Mouse (Mus musculus): ENCODE measurements around the gene Stip1.
"Not testable (repeated sequence)": the region's sequence is repeated elsewhere in the genome, so short reads cannot be mapped to it uniquely, and the experiment has no call there.

Gene Stip1

DNA sequence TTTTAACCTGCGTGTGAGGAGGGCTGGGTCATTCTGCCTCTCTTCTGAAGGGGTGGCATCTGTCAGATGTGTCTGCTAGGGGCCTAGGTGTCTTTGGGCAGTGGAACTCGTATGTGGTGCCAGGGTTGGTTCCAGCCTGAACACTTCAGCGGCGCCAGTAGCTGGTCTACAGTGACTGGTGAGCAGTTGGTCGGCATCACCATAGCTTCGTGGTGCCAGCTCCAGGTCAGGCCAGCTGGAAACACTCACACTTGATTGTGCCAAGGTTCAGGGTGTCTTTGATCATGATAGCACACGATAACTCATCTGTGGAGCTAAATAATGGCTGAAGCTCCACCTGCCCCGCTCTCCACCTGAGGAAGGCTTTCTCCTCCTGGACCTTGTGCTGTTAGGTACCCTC lies 23.1 kb upstream of the Stip1 start:
- no peak for DNase-seq

DNA sequence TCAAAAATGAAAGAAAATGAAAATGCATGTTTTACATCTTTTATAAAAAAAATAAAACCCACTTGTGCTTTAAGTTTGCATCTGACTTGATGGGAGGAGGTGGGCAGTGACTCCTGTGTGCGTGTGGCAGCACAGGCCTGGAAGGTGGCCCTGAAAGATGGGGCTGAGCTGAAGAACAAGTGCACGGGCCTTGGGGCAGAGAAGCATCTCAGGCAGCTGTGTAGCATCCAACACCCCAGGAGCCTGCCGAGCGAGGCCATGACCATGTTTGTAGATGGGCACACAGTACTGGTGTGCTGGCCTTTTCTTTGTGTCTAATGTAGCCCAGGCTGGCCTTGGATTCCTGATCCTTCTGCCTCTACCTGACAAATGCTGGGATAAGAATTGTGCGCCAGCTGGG lies 22.3 kb upstream of the Stip1 start:
- DNase-seq, result no peak

GRCm38 (mm10) chr19:7058541-7058940 lies 18.8 kb upstream of the Stip1 start:
- DNase-seq, result no peak

GRCm38 (mm10) chr19:7057722-7058207 lies 18.0 kb upstream of the Stip1 start:
- peak; percentile 91 for DNase-seq

DNA sequence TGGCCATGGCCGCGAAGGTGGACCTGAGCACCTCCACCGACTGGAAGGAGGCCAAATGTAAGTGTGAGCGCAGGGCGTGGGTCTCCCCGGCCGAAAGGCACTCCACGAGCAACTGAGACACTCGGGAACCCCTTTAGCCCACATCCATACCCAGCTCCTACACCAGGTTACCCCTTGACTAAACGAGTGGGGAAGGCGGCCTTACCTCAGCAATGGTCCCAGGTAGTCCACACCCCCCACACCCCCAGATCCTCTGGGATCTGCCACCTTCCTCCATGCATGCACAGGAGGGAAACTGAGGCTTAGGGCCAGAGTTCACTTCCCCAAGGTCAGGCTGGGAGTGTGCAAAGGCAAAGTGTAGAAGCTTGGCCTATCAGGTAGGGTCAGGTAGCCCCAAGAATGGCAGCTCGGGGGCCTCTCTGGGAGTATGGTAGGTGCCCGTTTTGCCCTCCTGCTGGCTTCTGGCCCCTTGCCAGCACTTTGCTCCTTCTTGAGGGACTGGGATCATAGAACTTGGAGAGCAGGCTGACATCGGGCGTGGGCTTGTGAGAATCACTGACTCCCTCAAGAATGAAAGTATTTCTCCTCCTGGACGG lies 17.5 kb upstream of the Stip1 start:
- no peak for DNase-seq

- DNase-seq, result peak; percentile 88
These were observed 16.7 kb upstream of the Stip1 start, which contains the start of gene Macrod1 for GRCm38 (mm10) chr19:7056248-7057087. TSS of gene Macrod1 (plus strand) at chr19:7056810.

DNA sequence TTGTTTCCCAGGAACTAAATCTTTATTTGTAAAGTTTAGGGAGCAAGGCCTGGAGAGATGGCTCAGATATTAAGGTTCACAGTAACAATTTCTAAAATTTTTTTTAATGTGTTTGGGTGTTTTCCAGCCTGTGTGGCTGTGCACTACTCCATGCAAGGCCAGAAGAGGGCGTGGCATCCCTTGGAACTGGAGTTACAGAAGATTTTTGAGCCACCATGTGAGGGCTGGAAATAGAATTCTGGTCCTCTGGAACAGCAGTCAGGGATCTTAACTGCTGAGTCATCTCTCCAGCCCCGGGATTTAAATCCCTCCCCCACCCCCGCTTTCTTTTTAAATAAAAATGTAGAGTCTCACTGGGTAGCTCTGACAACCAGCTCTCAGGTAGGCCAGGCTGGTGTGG lies 15.4 kb upstream of the Stip1 start:
- DNase-seq, result no peak

DNA sequence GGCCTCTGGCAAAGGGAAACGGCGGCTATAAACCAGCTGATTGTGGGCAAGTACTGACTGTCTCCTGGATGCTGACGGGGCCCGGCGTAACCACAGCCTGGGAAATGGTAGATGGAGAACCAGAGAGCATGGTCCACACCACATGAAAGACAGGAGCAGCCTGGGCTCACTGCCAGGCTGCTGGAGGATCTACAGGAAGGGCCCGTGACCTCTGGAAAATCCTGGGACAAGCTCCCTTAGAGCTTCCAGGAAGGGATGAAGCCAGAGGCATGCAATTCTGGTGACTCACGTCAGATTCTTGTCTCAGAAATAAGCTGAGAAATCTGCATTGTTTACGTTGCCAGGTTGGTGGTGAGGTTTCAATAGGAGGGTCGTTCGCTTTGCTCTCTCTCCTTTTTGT lies 15.0 kb upstream of the Stip1 start:
- DNase-seq, result no peak

DNA sequence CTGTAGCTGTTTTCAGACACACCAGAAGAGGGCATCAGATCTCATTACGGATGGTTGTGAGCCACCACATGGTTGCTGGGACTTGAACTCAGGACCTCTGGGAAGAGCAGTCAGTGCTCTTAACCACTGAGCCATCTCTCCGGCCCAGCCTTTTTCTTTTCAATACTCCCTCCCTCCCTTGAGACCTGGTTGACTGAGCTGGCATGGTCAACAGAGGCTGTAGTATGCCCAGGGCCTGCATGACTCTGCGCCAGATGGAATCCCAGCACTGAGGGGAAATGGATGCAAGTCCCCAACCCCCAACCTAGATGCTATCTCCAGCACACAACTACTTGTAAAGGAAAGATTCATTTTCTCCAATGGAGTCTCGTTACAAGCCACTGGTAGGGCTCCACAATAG lies 13.6 kb upstream of the Stip1 start:
- DNase-seq, result not testable (repeated sequence)

DNA sequence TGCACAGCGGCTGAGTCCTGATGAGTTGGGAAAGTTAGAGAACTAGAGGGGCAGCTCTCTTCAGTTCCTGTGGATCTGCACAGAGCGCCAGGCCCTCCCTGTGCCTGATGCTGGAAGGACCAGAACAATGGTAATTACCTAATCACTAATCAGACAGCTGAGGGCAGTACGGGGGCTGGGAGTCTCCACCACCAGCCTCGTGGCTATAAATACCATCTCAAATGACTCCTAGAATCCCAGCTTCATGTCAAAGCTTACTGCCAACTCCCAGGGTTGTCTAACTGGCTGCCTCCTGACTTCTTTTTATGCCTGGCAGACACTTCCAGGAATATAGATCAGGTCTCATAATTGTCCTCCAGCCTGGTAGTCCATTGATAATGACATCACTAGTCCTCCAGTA lies 4.9 kb upstream of the Stip1 start:
- DNase-seq, result no peak

- no peak for DNase-seq
These were observed 4.5 kb upstream of the Stip1 start for GRCm38 (mm10) chr19:7044279-7044678.

DNA sequence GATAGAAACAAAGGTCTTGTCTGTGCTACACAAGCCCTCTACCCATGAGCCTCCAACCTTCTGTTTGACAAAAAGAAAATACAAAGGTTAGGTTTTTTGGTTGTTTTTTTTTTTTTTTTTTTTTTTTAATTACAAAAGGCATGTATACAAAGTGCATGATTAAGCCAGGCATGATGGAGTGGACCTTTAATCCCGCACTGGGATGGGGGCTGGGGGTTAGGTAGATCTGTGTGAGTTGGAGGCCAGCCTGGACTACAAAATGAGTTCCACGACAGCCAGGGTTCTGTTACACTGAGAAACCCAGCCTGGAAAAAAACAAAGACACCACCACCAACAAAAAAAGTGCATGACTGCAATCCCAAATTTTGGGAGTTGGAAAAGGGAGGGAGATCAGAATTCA lies 1.4 kb upstream of the Stip1 start:
- no peak for DNase-seq

GRCm38 (mm10) chr19:7040637-7041130 lies 917 bp upstream of the Stip1 start:
- no peak for DNase-seq

DNA sequence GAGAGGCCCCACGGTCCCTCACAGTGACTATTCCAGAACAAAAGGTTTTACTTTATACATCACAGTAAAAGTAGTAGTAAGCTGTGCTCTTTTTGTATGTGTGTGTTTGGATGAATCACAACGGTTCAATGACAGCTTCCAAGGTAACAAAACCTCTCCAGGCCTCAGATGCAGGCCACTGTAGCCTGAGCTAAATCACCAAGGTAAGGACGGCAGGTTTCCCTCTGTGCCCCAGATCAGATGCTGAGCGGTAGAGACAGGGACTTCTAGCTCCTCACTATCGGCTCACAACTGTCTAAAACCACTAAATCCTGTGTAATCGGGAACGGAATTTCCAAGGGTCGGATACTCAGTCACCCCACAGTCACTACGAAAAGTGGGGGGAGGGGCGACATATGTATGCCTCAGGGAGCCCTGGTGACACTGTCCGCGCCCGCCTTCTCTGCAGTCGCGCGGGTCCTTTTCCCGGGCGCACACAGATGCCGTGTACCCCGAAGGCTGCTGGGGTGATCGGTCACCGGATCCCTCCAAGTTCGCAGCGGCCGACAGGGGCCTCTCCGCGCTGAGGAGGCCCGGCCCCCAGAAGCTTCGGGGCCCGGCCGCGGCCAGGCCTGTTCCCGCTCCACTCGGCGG lies 563 bp downstream of the Stip1 start:
- DNase-seq, result no peak

DNA sequence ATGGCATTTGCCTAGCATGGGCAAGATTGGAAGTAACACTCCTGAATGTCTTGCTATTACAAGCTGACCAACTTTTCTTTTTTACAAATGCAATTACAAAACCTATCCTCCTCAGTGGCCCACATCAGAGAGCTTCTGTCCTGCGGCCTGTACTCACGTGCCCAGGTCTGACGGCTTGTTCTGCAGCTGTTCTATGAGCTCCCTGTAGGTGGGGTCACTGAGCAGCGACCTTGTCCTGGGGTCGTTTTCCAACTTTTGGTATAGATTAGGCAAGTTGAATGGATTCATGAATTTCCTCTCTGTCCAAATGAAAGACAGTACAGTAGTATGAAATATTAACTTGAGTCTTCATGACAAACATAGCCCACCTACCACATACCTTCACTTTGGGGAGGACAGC lies 5.8 kb downstream of the Stip1 start:
- no peak for DNase-seq

DNA sequence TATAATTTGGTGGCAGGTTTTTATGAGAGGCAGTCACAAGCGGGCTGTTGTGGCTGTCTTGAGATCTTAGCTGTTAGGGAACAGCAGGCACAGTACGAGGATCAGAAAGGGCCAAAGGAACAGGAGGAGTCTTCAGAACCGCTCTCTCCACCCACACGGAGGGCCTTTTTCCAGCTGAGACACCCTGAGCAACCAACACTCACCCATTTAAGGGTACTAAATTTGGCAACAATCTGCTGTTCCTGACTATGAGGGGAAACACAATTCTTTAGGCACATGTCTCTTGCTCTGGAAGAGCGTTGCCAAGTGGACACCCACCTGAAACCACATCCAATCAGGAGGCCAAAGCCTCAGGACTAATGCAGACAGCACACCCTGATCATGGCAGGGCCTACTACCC lies 10.2 kb downstream of the Stip1 start:
- DNase-seq, result no peak

- DNase-seq, result peak; percentile 63
These were observed 19.5 kb downstream of the Stip1 start for GRCm38 (mm10) chr19:7020224-7020641.

- no peak for DNase-seq
These were observed 20.6 kb downstream of the Stip1 start, which contains the start of gene Fermt3 for GRCm38 (mm10) chr19:7019191-7019590. TSS of gene Fermt3 (minus strand) at chr19:7019469.

DNA sequence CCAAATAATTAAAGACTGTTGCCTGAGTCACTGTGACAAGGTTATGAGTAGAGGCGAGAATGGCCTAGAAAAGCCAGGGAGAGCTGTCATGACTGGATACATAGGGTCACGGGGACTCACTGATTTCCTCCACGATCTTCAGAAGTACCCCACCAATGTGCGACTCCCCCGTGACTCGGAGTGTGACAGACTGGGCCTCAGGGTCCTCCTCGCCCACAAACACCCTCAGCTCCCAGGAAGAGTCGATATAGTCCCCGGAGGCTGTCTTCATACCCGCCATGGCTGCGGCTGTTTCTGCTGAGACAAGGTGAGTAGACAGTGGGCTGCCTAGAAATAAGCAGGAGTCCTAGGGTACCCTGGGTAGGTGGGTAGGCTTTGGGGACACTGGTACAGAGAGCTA lies 21.2 kb downstream of the Stip1 start:
- no peak for DNase-seq

GRCm38 (mm10) chr19:7017541-7018457 lies 22.0 kb downstream of the Stip1 start:
- DNase-seq, result no peak

DNA sequence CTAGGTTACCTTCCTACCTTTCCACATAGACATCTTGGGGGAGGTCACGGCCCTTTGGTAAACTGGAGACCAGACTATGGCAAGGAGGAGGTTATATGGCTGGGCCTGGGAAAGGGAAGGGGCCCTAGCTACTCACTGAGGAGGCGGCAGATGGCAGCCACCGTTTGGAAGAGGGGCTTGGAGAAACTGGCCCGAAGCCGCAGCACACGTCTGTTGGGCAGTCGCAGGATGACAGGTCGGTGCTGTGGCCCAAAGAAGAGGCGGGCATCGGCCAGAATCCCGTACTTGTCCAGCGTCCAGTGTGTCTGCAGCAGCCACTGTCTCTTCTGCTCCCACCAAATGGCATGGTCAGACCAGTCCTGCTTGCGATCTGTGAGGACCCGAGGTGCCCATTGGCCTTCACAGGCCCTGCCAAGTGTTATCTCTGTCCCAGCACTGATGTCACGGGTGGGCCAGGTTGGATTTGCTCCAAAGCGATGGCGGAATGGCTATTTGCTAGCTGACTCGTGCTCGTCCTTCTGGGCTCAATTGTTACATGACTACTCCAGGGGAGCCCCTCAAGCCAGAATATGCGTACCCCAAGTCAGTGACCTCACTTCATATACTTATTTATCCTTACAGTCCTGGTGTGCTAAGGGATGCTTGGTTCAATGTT lies 25.2 kb downstream of the Stip1 start:
- DNase-seq, result no peak

- no peak for DNase-seq
These were observed 25.8 kb downstream of the Stip1 start for GRCm38 (mm10) chr19:7013984-7014383.

Data from kidney, adult 18-20 months (tissue).